Mouse (Mus musculus) splenic B cell, adult 2 months (primary cell): ENCODE measurements around the gene B4galt5.

Experiments used
- DNase-seq: peaks from one replicate; pipeline ENCODE4 v3.0.0-alpha.2; 2011; ENCODE audit warnings: low read depth, low spot score
- H3K27me3 ChIP-seq: 2 replicates; pipeline ENCODE4 v1.6.1; 2012; ENCODE audit warnings: mild to moderate bottlenecking, low read length, moderate library complexity, mixed read lengths; ENCODE audit not compliant: control insufficient read depth, poor library complexity, insufficient read depth, severe bottlenecking
- H3K36me3 ChIP-seq: 2 replicates; pipeline ENCODE4 v1.6.1; 2012; ENCODE audit warnings: mild to moderate bottlenecking, low read length, moderate library complexity, mixed read lengths; ENCODE audit not compliant: control insufficient read depth, poor library complexity, insufficient read depth, severe bottlenecking

The B4galt5 gene

GRCm38 (mm10) chr2:167307716-167308115 lies 41.3 kb downstream of the B4galt5 start:
- no peaks in the 10 kb centered on the region; the same call in none of the 2 replicates for H3K36me3 ChIP-seq
- no peaks in the 10 kb centered on the region for H3K27me3 ChIP-seq
- DNase-seq, result no peak

GRCm38 (mm10) chr2:167306626-167307541 lies 42.1 kb downstream of the B4galt5 start:
- Histone ChIP-seq H3K27me3 (no peaks in the 10 kb centered on the region), H3K36me3 (no peaks in the 10 kb centered on the region; the same call in none of the 2 replicates)
- no peak for DNase-seq

GRCm38 (mm10) chr2:167306273-167306594 lies 42.7 kb downstream of the B4galt5 start:
- DNase-seq, result no peak
- no peaks in the 10 kb centered on the region for H3K27me3 ChIP-seq

GRCm38 (mm10) chr2:167305382-167306272 lies 43.4 kb downstream of the B4galt5 start:
- no peaks in the 10 kb centered on the region for H3K27me3 ChIP-seq
- no peaks in the 10 kb centered on the region; the same call in none of the 2 replicates for H3K36me3 ChIP-seq
- no peak for DNase-seq

More at GRCm38 (mm10) chr2:167306273-167306594, 42.7 kb downstream of the B4galt5 start:
- no peaks in the 10 kb centered on the region; the same call in none of the 2 replicates for H3K36me3 ChIP-seq

- DNase-seq, result no peak
- no peaks in the 10 kb centered on the region for H3K27me3 ChIP-seq
- peaks cover 3% of the 10 kb centered on the region for H3K36me3 ChIP-seq
Observed at GRCm38 (mm10) chr2:167304651-167305381, 44.2 kb downstream of the B4galt5 start.

GRCm38 (mm10) chr2:167303806-167304205 lies 45.2 kb downstream of the B4galt5 start:
- peaks cover 6% of the 10 kb centered on the region for H3K36me3 ChIP-seq
- no peak for DNase-seq
- no peaks in the 10 kb centered on the region for H3K27me3 ChIP-seq

- Histone ChIP-seq H3K27me3 (no peaks in the 10 kb centered on the region), H3K36me3 (peaks cover 7% of the 10 kb centered on the region)
- no peak for DNase-seq
Observed at GRCm38 (mm10) chr2:167303196-167303595, 45.8 kb downstream of the B4galt5 start.

GRCm38 (mm10) chr2:167302641-167303040 lies 46.3 kb downstream of the B4galt5 start:
- Histone ChIP-seq H3K27me3 (no peaks in the 10 kb centered on the region), H3K36me3 (peaks cover 10% of the 10 kb centered on the region)
- DNase-seq, result no peak

- H3K27me3 ChIP-seq, result no peaks in the 10 kb centered on the region
- peaks cover 10% of the 10 kb centered on the region for H3K36me3 ChIP-seq
- no peak for DNase-seq
Observed at GRCm38 (mm10) chr2:167302031-167302430, 47.0 kb downstream of the B4galt5 start.

GRCm38 (mm10) chr2:167301601-167302000 lies 47.4 kb downstream of the B4galt5 start:
- no peak for DNase-seq
- no peaks in the 10 kb centered on the region for H3K27me3 ChIP-seq
- peaks cover 10% of the 10 kb centered on the region for H3K36me3 ChIP-seq

GRCm38 (mm10) chr2:167300943-167301497 lies 48.0 kb downstream of the B4galt5 start:
- DNase-seq, result no peak
- H3K27me3 ChIP-seq, result no peaks in the 10 kb centered on the region
- H3K36me3 ChIP-seq, result peaks cover 10% of the 10 kb centered on the region

GRCm38 (mm10) chr2:167299861-167300667 lies 48.9 kb downstream of the B4galt5 start:
- DNase-seq, result no peak
- Histone ChIP-seq H3K36me3 (peaks cover 10% of the 10 kb centered on the region), H3K27me3 (no peaks in the 10 kb centered on the region)
